Mouse (Mus musculus): ENCODE data around the gene Pla2g1b. TPM values are rescaled to one million over a fixed set of nuclear protein-coding genes. Genes with fewer than 3 reads are reported as not detected.
A peak's percentile ranks its signal among the peaks of the same experiment; 100 is the strongest.

Pla2g1b gene
- polyA plus RNA-seq, 1 experiment from 2014 or later: not detected

GRCm38 (mm10) chr5:115454422-115455090 is 11.5 kb upstream of the Pla2g1b start:
- Histone ChIP-seq H3K27me3 (replicated peaks; ENCODE audit: low read depth, poor library complexity, severe bottlenecking) (0 out of 2 replicates have a peak, but pooled peaks cover under 1% of the 10 kb centered on the region), H3K27ac (replicated peaks) (no peak overlapping the region; the same call in 1 of the 2 replicates), H3K36me3 (replicated peaks) (peaks cover 55% of the 10 kb centered on the region), H3K4me1 (peaks cover 10% of the 10 kb centered on the region; the same call in 1 of the 2 replicates), H3K9me3 (no peaks in the 10 kb centered on the region), H3K4me3 (no peak overlapping the region)
- no peak for DNase-seq (ENCODE audit: low spot score)
- 88% methylated on average over 12 of the region's 12 CpGs for WGBS

GRCm38 (mm10) chr5:115455838-115456237 is 10.2 kb upstream of the Pla2g1b start:
- Histone ChIP-seq H3K27me3 (replicated peaks; ENCODE audit: low read depth, poor library complexity, severe bottlenecking) (peaks cover 6% of the 10 kb centered on the region; the same call in 1 of the 2 replicates), H3K4me1 (peaks cover 10% of the 10 kb centered on the region; the same call in 1 of the 2 replicates), H3K27ac (replicated peaks) (no peak overlapping the region), H3K9me3 (no peaks in the 10 kb centered on the region), H3K4me3 (no peak overlapping the region), H3K36me3 (replicated peaks) (peaks cover 42% of the 10 kb centered on the region)
- 84% methylated on average over 7 of the region's 7 CpGs for WGBS
- DNase-seq (ENCODE audit: low spot score): no peak

- H3K4me3 ChIP-seq: no peak overlapping the region
- H3K9me3 ChIP-seq: no peaks in the 10 kb centered on the region
- H3K36me3 ChIP-seq (replicated peaks): peaks cover 12% of the 10 kb centered on the region
- peaks cover 6% of the 10 kb centered on the region; the same call in 1 of the 2 replicates for H3K27me3 ChIP-seq (replicated peaks; ENCODE audit: low read depth, poor library complexity, severe bottlenecking)
- WGBS: 73% methylated on average over 13 of the region's 13 CpGs
- H3K27ac ChIP-seq (replicated peaks): no peak overlapping the region
- peaks cover 10% of the 10 kb centered on the region; the same call in 1 of the 2 replicates for H3K4me1 ChIP-seq
- no peak for DNase-seq (ENCODE audit: low spot score)
Measured at GRCm38 (mm10) chr5:115458918-115459317, 7.1 kb upstream of the Pla2g1b start.

- H3K9me3 ChIP-seq: no peaks in the 10 kb centered on the region
- no peaks in the 10 kb centered on the region for H3K36me3 ChIP-seq (replicated peaks)
- H3K4me1 ChIP-seq: no peaks in the 10 kb centered on the region
- WGBS: 77% methylated on average over 18 of the region's 18 CpGs
- H3K27ac ChIP-seq (replicated peaks): no peak overlapping the region
- DNase-seq (ENCODE audit: low spot score): no peak
- H3K4me3 ChIP-seq: no peak overlapping the region
- peaks cover 6% of the 10 kb centered on the region; the same call in 1 of the 2 replicates for H3K27me3 ChIP-seq (replicated peaks; ENCODE audit: low read depth, poor library complexity, severe bottlenecking)
Measured at GRCm38 (mm10) chr5:115464408-115465115, 1.5 kb upstream of the Pla2g1b start.

DNA sequence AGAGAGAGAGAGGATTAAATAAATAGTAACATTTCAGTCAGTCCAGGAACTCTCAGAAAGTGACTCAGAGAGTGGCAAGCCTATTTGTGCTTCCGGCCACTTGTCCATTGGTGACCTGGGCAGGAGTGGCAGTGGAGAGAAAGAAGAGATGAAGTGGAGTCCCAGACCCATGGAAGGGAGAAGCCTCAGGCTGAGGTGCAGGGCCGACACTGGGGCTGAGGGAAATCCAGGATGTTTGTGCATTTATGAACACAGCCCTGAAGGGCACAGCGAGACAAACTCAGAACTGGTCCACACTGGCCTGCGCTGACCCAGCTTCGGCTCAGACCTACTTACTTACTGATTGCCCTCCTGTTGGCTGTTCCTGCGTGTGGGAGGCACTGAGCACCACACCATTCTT is 3.7 kb downstream of the Pla2g1b start:
- Histone ChIP-seq H3K4me3 (no peak overlapping the region), H3K36me3 (replicated peaks) (no peaks in the 10 kb centered on the region), H3K9me3 (no peaks in the 10 kb centered on the region), H3K27ac (replicated peaks) (no peak overlapping the region), H3K27me3 (replicated peaks; ENCODE audit: low read depth, poor library complexity, severe bottlenecking) (peaks cover 7% of the 10 kb centered on the region), H3K4me1 (0 out of 2 replicates have a peak, but pooled peaks cover 8% of the 10 kb centered on the region)
- no peak for DNase-seq (ENCODE audit: low spot score)
- WGBS: 64% methylated on average over 6 of the region's 6 CpGs

DNA sequence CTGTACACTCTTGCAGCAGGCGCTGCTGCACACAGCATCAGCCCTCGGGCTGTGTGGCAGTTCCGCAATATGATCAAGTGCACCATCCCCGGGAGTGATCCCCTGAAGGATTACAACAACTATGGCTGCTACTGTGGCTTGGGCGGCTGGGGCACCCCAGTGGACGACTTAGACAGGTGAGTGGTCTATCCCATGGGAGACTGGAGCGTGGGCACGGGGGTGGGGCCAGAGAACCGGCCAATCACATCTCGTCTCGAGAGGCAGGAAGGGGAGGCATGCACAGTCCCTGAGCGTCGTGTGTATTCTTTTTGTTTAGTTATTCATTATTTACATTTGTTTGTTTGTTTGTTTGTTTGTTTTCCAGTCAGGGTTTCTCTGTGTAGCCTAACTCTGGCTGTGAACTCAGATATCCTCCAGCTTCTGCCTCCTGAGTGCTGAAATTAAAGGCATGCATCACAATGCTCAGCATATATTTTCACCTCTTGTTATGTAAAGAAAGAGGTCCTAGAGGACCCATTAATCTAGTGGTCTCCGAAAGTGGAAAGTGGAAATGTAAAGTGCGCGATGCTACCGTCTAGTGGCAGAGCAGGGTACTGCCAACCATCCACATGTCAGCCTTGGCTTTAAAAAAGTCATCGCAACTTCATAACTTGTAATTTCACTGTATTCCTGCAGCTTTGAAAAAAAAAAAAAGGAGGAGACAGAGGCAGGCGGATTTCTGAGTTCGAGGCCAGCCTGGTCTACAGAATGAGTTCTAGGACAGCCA is 4.9 kb downstream of the Pla2g1b start:
- Histone ChIP-seq H3K4me1 (peaks cover 17% of the 10 kb centered on the region), H3K27ac (replicated peaks) (no peak overlapping the region), H3K36me3 (replicated peaks) (no peaks in the 10 kb centered on the region), H3K27me3 (replicated peaks; ENCODE audit: low read depth, poor library complexity, severe bottlenecking) (peaks cover 10% of the 10 kb centered on the region), H3K9me3 (no peaks in the 10 kb centered on the region), H3K4me3 (0 out of 2 replicates have a peak overlapping the region, but pooled peaks have one; percentile 1)
- WGBS: 41% methylated on average over 20 of the region's 20 CpGs
- peak; percentile 57 for DNase-seq (ENCODE audit: low spot score)

DNA sequence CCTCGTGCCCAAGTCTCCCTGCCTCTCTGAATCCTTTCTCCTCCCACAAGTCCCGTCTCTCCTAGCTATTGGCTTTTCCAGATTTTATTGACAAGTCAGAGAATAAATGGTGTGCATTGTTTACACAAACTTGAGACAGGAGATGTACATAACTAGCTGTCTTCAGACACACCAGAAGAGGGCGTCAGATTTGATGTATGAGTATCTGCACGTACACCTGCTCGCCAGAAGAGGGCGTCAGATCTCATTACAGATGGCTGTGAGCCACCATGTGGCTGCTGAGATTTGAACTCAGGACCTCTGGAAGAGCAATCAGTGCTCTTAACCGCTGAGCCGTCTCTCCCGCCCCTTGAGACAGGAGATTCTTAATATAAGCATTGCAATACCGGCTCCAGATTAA is 7.1 kb downstream of the Pla2g1b start:
- Histone ChIP-seq H3K4me3 (no peak overlapping the region), H3K27ac (replicated peaks) (no peak overlapping the region), H3K9me3 (no peaks in the 10 kb centered on the region), H3K27me3 (replicated peaks; ENCODE audit: low read depth, poor library complexity, severe bottlenecking) (peaks cover 10% of the 10 kb centered on the region), H3K4me1 (peaks cover 22% of the 10 kb centered on the region), H3K36me3 (replicated peaks) (peaks cover 7% of the 10 kb centered on the region; the same call in 1 of the 2 replicates)
- WGBS: 80% methylated on average over 10 of the region's 10 CpGs
- no peak for DNase-seq (ENCODE audit: low spot score)

GRCm38 (mm10) chr5:115474174-115474828 is 8.2 kb downstream of the Pla2g1b start:
- DNase-seq (ENCODE audit: low spot score): no peak
- 73% methylated on average over 22 of the region's 22 CpGs for WGBS
- H3K4me1 ChIP-seq: peaks cover 22% of the 10 kb centered on the region
- H3K27me3 ChIP-seq (replicated peaks; ENCODE audit: low read depth, poor library complexity, severe bottlenecking): peaks cover 11% of the 10 kb centered on the region
- H3K27ac ChIP-seq (replicated peaks): no peak overlapping the region
- peaks cover 8% of the 10 kb centered on the region; the same call in 1 of the 2 replicates for H3K36me3 ChIP-seq (replicated peaks)
- H3K9me3 ChIP-seq: no peaks in the 10 kb centered on the region
- H3K4me3 ChIP-seq: no peak overlapping the region

- WGBS: 10% methylated on average over 22 of the region's 22 CpGs
- peaks cover 12% of the 10 kb centered on the region; the same call in 1 of the 2 replicates for H3K36me3 ChIP-seq (replicated peaks)
- H3K9me3 ChIP-seq: no peaks in the 10 kb centered on the region
- peak overlapping the region; percentile 52 for H3K4me3 ChIP-seq
- H3K27ac ChIP-seq (replicated peaks): peak overlapping the region; percentile 80
- peak; percentile 79 for DNase-seq (ENCODE audit: low spot score)
- peaks cover 23% of the 10 kb centered on the region for H3K27me3 ChIP-seq (replicated peaks; ENCODE audit: low read depth, poor library complexity, severe bottlenecking)
- peaks cover 27% of the 10 kb centered on the region for H3K4me1 ChIP-seq
Measured at GRCm38 (mm10) chr5:115475337-115476106, 9.5 kb downstream of the Pla2g1b start.

DNA sequence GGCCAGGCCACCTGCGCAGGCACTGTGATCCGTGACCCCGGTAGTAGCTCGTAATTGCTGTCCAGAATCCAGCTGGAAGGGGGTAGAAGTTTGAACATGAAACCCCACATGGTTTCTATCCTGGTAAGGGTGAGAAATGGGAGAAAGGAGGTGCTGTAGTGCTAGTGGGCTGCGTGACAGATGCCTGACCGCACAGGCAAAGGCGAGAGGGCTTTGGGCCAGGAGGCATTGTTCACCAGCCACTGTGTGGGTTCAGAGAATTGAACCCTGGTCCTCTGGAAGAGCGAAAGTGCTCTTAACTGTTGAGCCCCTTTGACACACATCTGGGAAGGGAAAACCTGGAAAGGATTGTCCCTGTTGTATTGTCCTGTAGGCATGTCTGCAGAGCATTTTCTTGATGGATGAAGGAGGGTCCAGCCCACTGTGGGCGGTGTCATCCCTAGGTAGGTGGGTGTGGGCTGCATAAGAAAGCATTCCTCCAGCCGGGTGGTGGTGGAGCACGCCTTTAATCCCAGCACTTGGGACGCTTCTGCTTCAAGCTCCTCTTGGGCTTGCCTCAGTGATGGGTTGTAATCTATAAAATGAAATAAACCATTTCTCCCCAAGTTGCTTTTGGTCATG is 10.2 kb downstream of the Pla2g1b start:
- H3K36me3 ChIP-seq (replicated peaks): peaks cover 12% of the 10 kb centered on the region; the same call in 1 of the 2 replicates
- H3K4me3 ChIP-seq: peak overlapping the region; percentile 52
- DNase-seq (ENCODE audit: low spot score): no peak
- H3K27me3 ChIP-seq (replicated peaks; ENCODE audit: low read depth, poor library complexity, severe bottlenecking): peaks cover 30% of the 10 kb centered on the region
- H3K4me1 ChIP-seq: peaks cover 22% of the 10 kb centered on the region
- WGBS: 33% methylated on average over 12 of the region's 12 CpGs
- no peaks in the 10 kb centered on the region for H3K9me3 ChIP-seq
- peak overlapping the region; percentile 80 for H3K27ac ChIP-seq (replicated peaks)

DNA sequence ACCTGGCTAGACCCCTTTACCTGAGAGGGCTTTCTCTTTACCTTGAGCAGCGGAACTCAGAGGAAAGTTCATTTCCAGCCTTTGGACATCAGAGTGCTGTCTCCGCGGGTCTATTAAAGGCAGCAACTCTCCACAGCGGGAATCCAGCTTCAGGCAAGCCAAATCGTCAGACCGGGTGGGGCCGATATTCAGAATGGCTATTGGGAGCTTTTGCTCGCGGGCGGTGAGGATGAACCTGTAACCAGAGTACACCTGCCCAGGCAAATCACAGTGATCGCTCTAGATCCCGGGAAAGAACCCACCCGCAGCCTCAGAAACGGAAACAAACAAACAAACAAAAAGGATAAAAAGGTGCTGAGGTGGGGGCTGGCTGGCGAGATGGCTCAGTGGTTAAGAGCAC is 13.5 kb downstream of the Pla2g1b start:
- no peak overlapping the region for H3K27ac ChIP-seq (replicated peaks)
- H3K4me3 ChIP-seq: peak overlapping the region; percentile 23; the same call in 1 of the 2 replicates
- H3K27me3 ChIP-seq (replicated peaks; ENCODE audit: low read depth, poor library complexity, severe bottlenecking): peaks cover 51% of the 10 kb centered on the region
- no peak for DNase-seq (ENCODE audit: low spot score)
- H3K36me3 ChIP-seq (replicated peaks): peaks cover 18% of the 10 kb centered on the region
- H3K9me3 ChIP-seq: no peaks in the 10 kb centered on the region
- H3K4me1 ChIP-seq: peaks cover 40% of the 10 kb centered on the region
- WGBS: 26% methylated on average over 15 of the region's 15 CpGs
